Mouse (Mus musculus) lung, embryonic 15.5 days (tissue): ENCODE data around the gene Tarbp2. TPM values are rescaled to one million over a fixed set of nuclear protein-coding genes. Genes with fewer than 3 reads are reported as not detected.

ENCODE experiments used
- ATAC-seq: fragments of 200-750 bp; cut with Nextera tagmentation; 2 replicates; pipeline ENCODE4 v1.8.0; 2017; ENCODE audit warnings: moderate number of reproducible peaks, borderline replicate concordance; ENCODE audit not compliant: low FRiP score, low TSS enrichment; ENCODE audit errors: extremely low read depth
- H3K27ac ChIP-seq: fragments of 300-500 bp; sonication (generic); 2 replicates; pipeline ENCODE4 v1.5.1; 2015; ENCODE audit warnings: moderate library complexity, mild to moderate bottlenecking, inconsistent platforms
- H3K27me3 ChIP-seq: fragments of 300-500 bp; sonication (generic); 2 replicates; pipeline ENCODE4 v1.6.1; 2015; ENCODE audit warnings: inconsistent platforms
- H3K36me3 ChIP-seq: fragments of 300-500 bp; sonication (generic); 2 replicates; pipeline ENCODE4 v1.6.1; 2015; ENCODE audit warnings: inconsistent platforms
- H3K4me1 ChIP-seq: fragments of 300-500 bp; sonication (generic); 2 replicates; pipeline ENCODE4 v1.6.1; 2015; ENCODE audit warnings: inconsistent platforms
- H3K4me2 ChIP-seq: fragments of 300-500 bp; sonication (generic); 2 replicates; pipeline ENCODE4 v1.6.1; 2015; ENCODE audit warnings: inconsistent platforms, mild to moderate bottlenecking, moderate library complexity
- H3K4me3 ChIP-seq: fragments of 300-500 bp; sonication (generic); 2 replicates; pipeline ENCODE4 v1.5.1; 2015; ENCODE audit warnings: mild to moderate bottlenecking, inconsistent platforms
- H3K9ac ChIP-seq: fragments of 300-500 bp; sonication (generic); 2 replicates; pipeline ENCODE4 v1.6.1; 2015; ENCODE audit warnings: inconsistent platforms
- H3K9me3 ChIP-seq: fragments of 300-500 bp; sonication (generic); 2 replicates; pipeline ENCODE4 v1.6.1; 2016; ENCODE audit warnings: inconsistent platforms
- WGBS: fragments of 180-500 bp; shearing (Covaris S2); methylation state at CpG from one replicate; pipeline ENCODE4 v1.1.7; 2015; 5-methylcytosine and 5-hydroxymethylcytosine counted together
- polyA plus RNA-seq: library from polyadenylated mRNA; unstranded; fragments of >200 nt; fragmentation: Nextera tagmentation; extraction: Ambion mirVana; gene quantifications from 2 replicates; pipeline ENCODE4 v1.2.1, GENCODE M21; 2015

The Tarbp2 gene
- polyA plus RNA-seq, 1 experiment from 2014 or later = 80.7 TPM

DNA sequence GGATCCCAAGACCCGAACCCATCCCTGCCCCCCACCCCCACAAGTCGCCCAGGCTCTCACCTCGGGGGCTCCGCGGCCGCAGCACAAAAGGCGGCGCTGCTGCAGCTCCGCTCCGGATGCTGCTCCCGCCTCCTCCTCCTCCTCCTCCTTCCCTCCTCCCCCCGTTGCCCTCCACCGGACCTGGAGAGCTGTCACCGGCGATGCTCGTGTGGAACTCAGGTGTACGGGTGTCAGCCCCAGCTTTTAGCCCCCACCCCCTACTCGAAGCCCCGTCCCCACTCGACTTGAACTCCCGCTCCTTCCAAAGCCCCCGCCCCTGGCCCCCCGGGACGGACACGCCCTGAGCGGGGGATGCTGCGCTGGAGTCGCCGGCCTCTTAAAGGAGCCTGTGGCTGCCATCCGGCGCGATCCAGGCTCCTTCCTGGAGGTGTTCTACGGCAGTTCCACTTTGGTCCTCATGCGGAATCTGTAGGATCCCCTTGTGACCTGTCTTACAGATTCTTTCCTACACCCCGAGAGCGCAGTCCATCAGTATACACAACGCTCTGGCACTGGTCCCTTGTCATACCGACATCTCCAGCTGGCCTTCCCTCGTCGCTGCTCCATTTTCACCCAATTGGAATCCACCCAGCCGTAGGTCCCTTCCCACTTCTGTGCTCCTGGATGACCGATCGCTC lies 1.1 kb upstream of the Tarbp2 start, which contains the start of gene Map3k12:
Gene Map3k12 (minus strand): TSS at position 337 of the 677 bp plus-strand sequence.
- ATAC-seq = peak; percentile 2; the same call in 1 of the 2 replicates
- Histone ChIP-seq H3K27ac (peak within 1 kb of the TSS; percentile 84), H3K27me3 (no peaks in the 10 kb centered on the region), H3K4me1 (peaks cover 38% of the 10 kb centered on the region), H3K9ac (peak within 1 kb of the TSS; percentile 59), H3K4me3 (peak within 1 kb of the TSS; percentile 76), H3K36me3 (peaks cover 13% of the 10 kb centered on the region; the same call in 1 of the 2 replicates), H3K4me2 (peak within 1 kb of the TSS; percentile 92), H3K9me3 (no peaks in the 10 kb centered on the region)
- under 1% methylated on average over 42 of the region's 43 CpGs for WGBS

DNA sequence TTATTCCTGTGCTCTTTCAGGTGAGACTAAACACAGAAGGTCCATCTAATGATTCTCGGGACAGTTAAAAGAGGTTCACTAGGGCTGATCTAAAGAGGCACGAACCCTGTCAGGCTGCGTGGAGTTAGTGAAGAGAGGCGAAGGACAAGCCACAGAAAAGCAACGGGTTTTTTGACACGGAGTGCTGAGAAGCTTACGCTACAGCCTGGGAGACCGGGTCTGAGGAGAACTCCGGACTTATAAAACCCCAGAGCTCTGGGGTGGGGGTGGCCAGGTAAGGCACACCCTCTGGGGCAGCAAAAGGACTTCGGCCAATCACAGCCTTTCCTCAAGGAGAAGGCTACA lies 389 bp upstream of the Tarbp2 start:
- WGBS = 0% methylated on average over 10 of the region's 10 CpGs
- no peak for ATAC-seq
- H3K4me3 ChIP-seq = peak overlapping the region; percentile 76
- peaks cover 19% of the 10 kb centered on the region for H3K36me3 ChIP-seq
- no peaks in the 10 kb centered on the region for H3K27me3 ChIP-seq
- H3K4me1 ChIP-seq = peaks cover 33% of the 10 kb centered on the region
- peak overlapping the region; percentile 59 for H3K9ac ChIP-seq
- no peaks in the 10 kb centered on the region for H3K9me3 ChIP-seq
- H3K4me2 ChIP-seq = peak overlapping the region; percentile 92
- peak overlapping the region; percentile 84 for H3K27ac ChIP-seq

- 10% methylated on average over 9 of the region's 9 CpGs for WGBS
- H3K9me3 ChIP-seq = no peaks in the 10 kb centered on the region
- peak overlapping the region; percentile 92 for H3K4me2 ChIP-seq
- H3K36me3 ChIP-seq = peaks cover 23% of the 10 kb centered on the region
- H3K27me3 ChIP-seq = no peaks in the 10 kb centered on the region
- H3K9ac ChIP-seq = peak overlapping the region; percentile 87
- H3K4me3 ChIP-seq = peak overlapping the region; percentile 76
- no peak for ATAC-seq
- H3K4me1 ChIP-seq = peaks cover 33% of the 10 kb centered on the region
- H3K27ac ChIP-seq = peak overlapping the region; percentile 100
Observed at GRCm38 (mm10) chr15:102518859-102519201, 838 bp downstream of the Tarbp2 start.

GRCm38 (mm10) chr15:102519211-102520141 lies 1.5 kb downstream of the Tarbp2 start:
- WGBS = 49% methylated on average over 17 of the region's 17 CpGs
- Histone ChIP-seq H3K27ac (peak overlapping the region; percentile 100), H3K36me3 (peaks cover 29% of the 10 kb centered on the region), H3K4me2 (peak overlapping the region; percentile 92), H3K9ac (peak overlapping the region; percentile 87), H3K4me1 (peaks cover 33% of the 10 kb centered on the region), H3K27me3 (no peaks in the 10 kb centered on the region), H3K4me3 (peak overlapping the region; percentile 76), H3K9me3 (no peaks in the 10 kb centered on the region)
- no peak for ATAC-seq

DNA sequence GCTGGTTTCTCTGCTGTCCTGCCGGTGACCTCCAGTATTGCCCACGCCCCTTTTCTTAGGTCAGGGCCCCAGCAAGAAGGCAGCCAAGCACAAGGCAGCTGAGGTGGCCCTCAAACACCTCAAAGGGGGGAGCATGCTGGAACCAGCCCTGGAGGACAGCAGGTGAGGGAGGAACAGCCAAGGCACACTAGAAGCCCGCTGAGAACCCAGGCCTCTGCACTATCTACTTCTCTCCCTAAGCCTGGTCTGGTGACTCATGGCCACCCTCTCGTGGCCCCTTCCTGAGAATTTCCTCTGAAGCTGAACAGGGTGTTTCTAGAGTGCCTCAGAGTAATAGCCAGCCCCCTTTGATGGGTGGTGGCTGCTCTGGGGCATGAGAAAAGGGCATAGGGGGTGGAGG lies 2.4 kb downstream of the Tarbp2 start:
- Histone ChIP-seq H3K27ac (no peak overlapping the region), H3K4me2 (no peak overlapping the region)

GRCm38 (mm10) chr15:102521480-102521879 lies 3.5 kb downstream of the Tarbp2 start:
- Histone ChIP-seq H3K9me3 (no peaks in the 10 kb centered on the region), H3K36me3 (peaks cover 41% of the 10 kb centered on the region), H3K27me3 (no peaks in the 10 kb centered on the region), H3K4me2 (no peak overlapping the region), H3K4me1 (peaks cover 20% of the 10 kb centered on the region), H3K27ac (no peak overlapping the region), H3K4me3 (no peak overlapping the region), H3K9ac (no peak overlapping the region)
- 78% methylated on average over 4 of the region's 4 CpGs for WGBS
- no peak for ATAC-seq

More for the DNA sequence above, 2.4 kb downstream of the Tarbp2 start:
- no peaks in the 10 kb centered on the region for H3K9me3 ChIP-seq
- peaks cover 34% of the 10 kb centered on the region for H3K36me3 ChIP-seq
- no peak for ATAC-seq
- H3K27me3 ChIP-seq = no peaks in the 10 kb centered on the region
- 73% methylated on average over 4 of the region's 4 CpGs for WGBS
- H3K4me3 ChIP-seq = no peak overlapping the region
- H3K4me1 ChIP-seq = peaks cover 30% of the 10 kb centered on the region
- no peak overlapping the region for H3K9ac ChIP-seq

GRCm38 (mm10) chr15:102524892-102525485 lies 7.0 kb downstream of the Tarbp2 start, which contains the start of gene Npff:
Gene Npff (minus strand): TSS chr15:102524942.
- Histone ChIP-seq H3K4me2 (no peak within 1 kb of the TSS), H3K4me1 (peaks cover 7% of the 10 kb centered on the region), H3K9ac (no peak within 1 kb of the TSS), H3K27me3 (no peaks in the 10 kb centered on the region), H3K9me3 (no peaks in the 10 kb centered on the region), H3K4me3 (no peak within 1 kb of the TSS), H3K27ac (no peak within 1 kb of the TSS), H3K36me3 (peaks cover 68% of the 10 kb centered on the region)
- no peak; the same call in 1 of the 2 replicates for ATAC-seq
- 4% methylated on average over 3 of the region's 3 CpGs for WGBS

- Histone ChIP-seq H3K27me3 (no peaks in the 10 kb centered on the region), H3K36me3 (peaks cover 71% of the 10 kb centered on the region), H3K9ac (no peak overlapping the region), H3K9me3 (no peaks in the 10 kb centered on the region), H3K27ac (no peak overlapping the region), H3K4me1 (no peaks in the 10 kb centered on the region), H3K4me2 (no peak overlapping the region), H3K4me3 (no peak overlapping the region)
- ATAC-seq = no peak
- whole genome bisulfite sequencing = 74% methylated on average over 6 of the region's 6 CpGs
Observed at GRCm38 (mm10) chr15:102526111-102527002, 8.4 kb downstream of the Tarbp2 start.

DNA sequence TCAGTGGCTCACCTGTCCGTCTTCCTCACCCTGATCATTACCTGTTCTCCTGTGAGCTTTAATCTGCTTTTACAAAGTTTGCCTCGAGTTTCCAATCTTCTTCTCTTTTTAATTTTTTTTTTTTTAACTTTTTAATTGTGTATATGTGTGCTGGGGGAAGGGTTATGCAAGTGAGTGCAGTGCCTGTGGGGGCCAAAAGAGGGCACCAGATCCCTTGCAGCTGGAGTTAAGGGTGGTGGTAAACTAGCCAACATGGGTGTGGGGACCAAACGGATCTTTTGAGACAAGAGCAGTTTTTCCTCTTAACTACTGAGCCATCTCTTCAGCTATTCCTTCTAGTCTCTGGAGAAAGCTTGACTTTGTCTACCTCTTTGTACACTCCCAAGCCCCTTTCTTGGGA lies 9.9 kb downstream of the Tarbp2 start:
- H3K4me3 ChIP-seq = no peak overlapping the region
- WGBS = 71% methylated on average over 3 of the region's 3 CpGs
- H3K4me1 ChIP-seq = no peaks in the 10 kb centered on the region
- ATAC-seq = no peak
- no peak overlapping the region for H3K27ac ChIP-seq
- H3K9me3 ChIP-seq = no peaks in the 10 kb centered on the region
- H3K36me3 ChIP-seq = peaks cover 78% of the 10 kb centered on the region
- no peaks in the 10 kb centered on the region for H3K27me3 ChIP-seq
- no peak overlapping the region for H3K9ac ChIP-seq
- H3K4me2 ChIP-seq = no peak overlapping the region

DNA sequence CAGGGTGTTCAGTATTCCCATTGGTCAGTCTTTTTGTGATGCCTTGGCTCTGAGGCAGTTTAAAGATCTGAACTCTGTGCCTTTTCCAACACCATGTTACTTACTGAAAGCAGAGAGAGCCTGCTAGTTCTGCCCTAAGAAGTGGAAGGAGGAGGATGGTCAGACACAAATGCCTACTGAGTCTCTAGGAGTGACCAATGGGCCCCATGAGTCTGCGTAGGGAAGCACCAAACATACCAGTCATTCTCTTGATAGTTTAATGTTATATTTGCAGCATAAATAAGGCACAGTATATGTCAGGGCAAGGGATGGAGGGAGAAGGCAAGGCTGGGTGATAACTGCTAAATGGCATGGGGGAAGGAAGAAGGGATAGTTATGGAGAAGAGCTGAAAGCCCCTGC lies 10.4 kb downstream of the Tarbp2 start:
- no peak overlapping the region for H3K9ac ChIP-seq
- no peak for ATAC-seq
- H3K4me3 ChIP-seq = no peak overlapping the region
- WGBS = 97% methylated on average over 1 of the region's 1 CpGs
- H3K27ac ChIP-seq = no peak overlapping the region
- H3K4me1 ChIP-seq = no peaks in the 10 kb centered on the region
- H3K9me3 ChIP-seq = no peaks in the 10 kb centered on the region
- H3K4me2 ChIP-seq = no peak overlapping the region
- no peaks in the 10 kb centered on the region for H3K27me3 ChIP-seq
- peaks cover 82% of the 10 kb centered on the region for H3K36me3 ChIP-seq

DNA sequence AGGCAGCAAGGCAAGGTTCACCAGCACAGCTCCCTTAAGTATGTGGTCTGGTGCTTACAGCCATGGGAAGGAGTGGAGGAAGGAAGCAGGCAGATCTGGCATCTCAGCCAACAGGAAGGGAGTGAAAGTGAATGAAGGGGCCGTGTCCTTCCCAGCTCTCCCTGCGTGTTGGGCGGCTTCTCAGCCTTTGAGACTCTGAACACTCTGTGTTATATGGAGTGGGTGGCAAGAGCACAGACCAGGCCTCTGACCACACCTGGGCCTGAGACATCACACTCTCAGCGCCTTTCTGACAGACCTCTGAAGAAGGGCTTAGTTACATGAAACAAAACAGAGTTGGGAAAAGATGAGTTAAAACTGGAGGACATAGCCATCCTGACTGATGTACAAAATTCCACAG lies 12.6 kb downstream of the Tarbp2 start:
- Histone ChIP-seq H3K36me3 (peaks cover 84% of the 10 kb centered on the region), H3K9me3 (no peaks in the 10 kb centered on the region), H3K27me3 (no peaks in the 10 kb centered on the region), H3K4me3 (no peak overlapping the region), H3K4me1 (no peaks in the 10 kb centered on the region), H3K4me2 (no peak overlapping the region), H3K27ac (no peak overlapping the region), H3K9ac (no peak overlapping the region)
- WGBS = 85% methylated on average over 4 of the region's 4 CpGs
- no peak for ATAC-seq
